Comparison of ENCODE assay signal across 1 mouse cellular context in genomic region chr11:58225655-58226054, GRCm38 (mm10).
TF ChIP-seq lines count a peak whose summit lies in the region.

No protein-coding gene starts in this region.

TF ChIP-seq in myocyte, 11 proteins besides CTCF, POLR2A, EP300 and RAD21 (continued from another document):
- TF ChIP-seq SRF (IDR thresholded peaks at IDR 0.05; ENCODE audit: control insufficient read depth, insufficient read length, low read depth) (no peak), REST (IDR thresholded peaks at IDR 0.05; ENCODE audit: insufficient read depth, insufficient read length) (no peak), CEBPB (IDR thresholded peaks at IDR 0.05; ENCODE audit: insufficient read depth, poor library complexity, severe bottlenecking) (no peak), TCF12 (IDR thresholded peaks at IDR 0.05; ENCODE audit: insufficient read depth, poor library complexity, severe bottlenecking) (no peak), POLR2AphosphoS2 (IDR thresholded peaks at IDR 0.05; ENCODE audit: insufficient read length, low read depth) (no peak), TCF3 (IDR thresholded peaks at IDR 0.05; ENCODE audit: insufficient read length, low read depth) (no peak), E2F4 (IDR thresholded peaks at IDR 0.05; ENCODE audit: insufficient read depth) (no peak), MAX (IDR thresholded peaks at IDR 0.05; ENCODE audit: low read depth) (no peak), USF1 (IDR thresholded peaks at IDR 0.05; ENCODE audit: low read depth) (no peak), MYOG (IDR thresholded peaks at IDR 0.05; ENCODE audit: control insufficient read depth in 1 of 3, insufficient read depth in 1 of 3, insufficient read length in 2 of 3, low read depth in 2 of 3) (no peak)
